Mouse (Mus musculus): ENCODE measurements around the gene Thbs1. TPM values are rescaled to one million over a fixed set of nuclear protein-coding genes. Genes with fewer than 3 reads are reported as not detected.

Thbs1 gene
- polyA plus RNA-seq, 1 experiment from 2014 or later, result 6.5 TPM

- no peak for ATAC-seq (ENCODE audit: low FRiP score)
- Histone ChIP-seq H3K27me3 (ENCODE audit: control insufficient read depth, insufficient read depth, low read length) (no peaks in the 10 kb centered on the region), H3K9ac (no peak overlapping the region), H3K36me3 (replicated peaks; ENCODE audit: control insufficient read depth, insufficient read depth) (no peaks in the 10 kb centered on the region), H3K27ac (no peak overlapping the region), H3K4me1 (replicated peaks; ENCODE audit: control insufficient read depth, insufficient read depth, low read length) (peaks cover under 1% of the 10 kb centered on the region; the same call in 1 of the 2 replicates), H3K4me3 (replicated peaks; ENCODE audit: low read length) (no peak overlapping the region), H3K4me2 (replicated peaks) (no peak overlapping the region), H3K9me3 (ENCODE audit: control insufficient read depth, low read length) (no peaks in the 10 kb centered on the region)
- no peak for DNase-seq (ENCODE audit: low spot score)
- WGBS, result 92% methylated on average over 3 of the region's 3 CpGs
Observed at GRCm38 (mm10) chr2:118158095-118158494, 46.4 kb downstream of the Thbs1 start.

GRCm38 (mm10) chr2:118159126-118159525 is 47.5 kb downstream of the Thbs1 start:
- Histone ChIP-seq H3K4me2 (replicated peaks) (no peak overlapping the region), H3K36me3 (replicated peaks; ENCODE audit: control insufficient read depth, insufficient read depth) (no peaks in the 10 kb centered on the region), H3K4me1 (replicated peaks; ENCODE audit: control insufficient read depth, insufficient read depth, low read length) (peaks cover 3% of the 10 kb centered on the region; the same call in 1 of the 2 replicates), H3K9ac (no peak overlapping the region), H3K9me3 (ENCODE audit: control insufficient read depth, low read length) (no peaks in the 10 kb centered on the region), H3K27ac (no peak overlapping the region), H3K27me3 (ENCODE audit: control insufficient read depth, insufficient read depth, low read length) (no peaks in the 10 kb centered on the region), H3K4me3 (replicated peaks; ENCODE audit: low read length) (no peak overlapping the region)
- DNase-seq (ENCODE audit: low spot score) (no peak), ATAC-seq (ENCODE audit: low FRiP score) (no peak)
- 69% methylated on average over 6 of the region's 6 CpGs for WGBS

GRCm38 (mm10) chr2:118160547-118160946 is 48.9 kb downstream of the Thbs1 start:
- WGBS, result 9% methylated on average over 6 of the region's 6 CpGs

GRCm38 (mm10) chr2:118160991-118161390 is 49.3 kb downstream of the Thbs1 start:
- WGBS, result 56% methylated on average over 2 of the region's 2 CpGs
- no peak overlapping the region for H3K4me2 ChIP-seq (replicated peaks)
- H3K4me1 ChIP-seq (replicated peaks; ENCODE audit: control insufficient read depth, insufficient read depth, low read length), result peaks cover 3% of the 10 kb centered on the region; the same call in 1 of the 2 replicates
- H3K9ac ChIP-seq, result no peak overlapping the region
- ATAC-seq (ENCODE audit: low FRiP score) (no peak), DNase-seq (ENCODE audit: low spot score) (no peak)
- H3K9me3 ChIP-seq (ENCODE audit: control insufficient read depth, low read length), result no peaks in the 10 kb centered on the region
- H3K4me3 ChIP-seq (replicated peaks; ENCODE audit: low read length), result no peak overlapping the region
- H3K27ac ChIP-seq, result no peak overlapping the region; the same call in 1 of the 2 replicates
- H3K36me3 ChIP-seq (replicated peaks; ENCODE audit: control insufficient read depth, insufficient read depth), result no peaks in the 10 kb centered on the region
- H3K27me3 ChIP-seq (ENCODE audit: control insufficient read depth, insufficient read depth, low read length), result no peaks in the 10 kb centered on the region

More at GRCm38 (mm10) chr2:118160547-118160946, 48.9 kb downstream of the Thbs1 start:
- Histone ChIP-seq H3K36me3 (replicated peaks; ENCODE audit: control insufficient read depth, insufficient read depth) (no peaks in the 10 kb centered on the region), H3K27ac (no peak overlapping the region), H3K4me2 (replicated peaks) (no peak overlapping the region), H3K27me3 (ENCODE audit: control insufficient read depth, insufficient read depth, low read length) (no peaks in the 10 kb centered on the region), H3K9me3 (ENCODE audit: control insufficient read depth, low read length) (no peaks in the 10 kb centered on the region), H3K4me3 (replicated peaks; ENCODE audit: low read length) (no peak overlapping the region), H3K4me1 (replicated peaks; ENCODE audit: control insufficient read depth, insufficient read depth, low read length) (peaks cover 3% of the 10 kb centered on the region; the same call in 1 of the 2 replicates), H3K9ac (no peak overlapping the region)
- ATAC-seq (ENCODE audit: low FRiP score) (no peak; the same call in 1 of the 2 replicates), DNase-seq (ENCODE audit: low spot score) (no peak)

- no peaks in the 10 kb centered on the region for H3K27me3 ChIP-seq (ENCODE audit: control insufficient read depth, insufficient read depth, low read length)
- WGBS, result 53% methylated on average over 5 of the region's 5 CpGs
- no peak overlapping the region for H3K27ac ChIP-seq
- DNase-seq (ENCODE audit: low spot score) (no peak), ATAC-seq (ENCODE audit: low FRiP score) (no peak)
- no peak overlapping the region for H3K4me3 ChIP-seq (replicated peaks; ENCODE audit: low read length)
- H3K9ac ChIP-seq, result no peak overlapping the region
- H3K4me2 ChIP-seq (replicated peaks), result no peak overlapping the region
- H3K36me3 ChIP-seq (replicated peaks; ENCODE audit: control insufficient read depth, insufficient read depth), result no peaks in the 10 kb centered on the region
- no peaks in the 10 kb centered on the region for H3K9me3 ChIP-seq (ENCODE audit: control insufficient read depth, low read length)
- H3K4me1 ChIP-seq (replicated peaks; ENCODE audit: control insufficient read depth, insufficient read depth, low read length), result peaks cover 3% of the 10 kb centered on the region; the same call in 1 of the 2 replicates
Observed at GRCm38 (mm10) chr2:118162486-118162885, 50.8 kb downstream of the Thbs1 start.

GRCm38 (mm10) chr2:118164137-118164536 is 52.5 kb downstream of the Thbs1 start:
- H3K4me1 ChIP-seq (replicated peaks; ENCODE audit: control insufficient read depth, insufficient read depth, low read length), result peaks cover 3% of the 10 kb centered on the region; the same call in 1 of the 2 replicates
- H3K9ac ChIP-seq, result no peak overlapping the region
- H3K9me3 ChIP-seq (ENCODE audit: control insufficient read depth, low read length), result no peaks in the 10 kb centered on the region
- H3K27ac ChIP-seq, result no peak overlapping the region
- DNase-seq (ENCODE audit: low spot score), result no peak
- no peaks in the 10 kb centered on the region for H3K36me3 ChIP-seq (replicated peaks; ENCODE audit: control insufficient read depth, insufficient read depth)
- H3K4me2 ChIP-seq (replicated peaks), result no peak overlapping the region
- H3K4me3 ChIP-seq (replicated peaks; ENCODE audit: low read length), result no peak overlapping the region
- 88% methylated on average over 6 of the region's 6 CpGs for WGBS
- no peaks in the 10 kb centered on the region for H3K27me3 ChIP-seq (ENCODE audit: control insufficient read depth, insufficient read depth, low read length)
- ATAC-seq (ENCODE audit: low FRiP score), result no peak

- Histone ChIP-seq H3K27ac (no peak overlapping the region), H3K9ac (no peak overlapping the region), H3K9me3 (ENCODE audit: control insufficient read depth, low read length) (0 out of 2 replicates have a peak, but pooled peaks cover 5% of the 10 kb centered on the region), H3K4me1 (replicated peaks; ENCODE audit: control insufficient read depth, insufficient read depth, low read length) (peaks cover 3% of the 10 kb centered on the region; the same call in 1 of the 2 replicates), H3K4me2 (replicated peaks) (no peak overlapping the region), H3K4me3 (replicated peaks; ENCODE audit: low read length) (no peak overlapping the region), H3K36me3 (replicated peaks; ENCODE audit: control insufficient read depth, insufficient read depth) (no peaks in the 10 kb centered on the region), H3K27me3 (ENCODE audit: control insufficient read depth, insufficient read depth, low read length) (no peaks in the 10 kb centered on the region)
- ATAC-seq (ENCODE audit: low FRiP score) (no peak), DNase-seq (ENCODE audit: low spot score) (no peak)
- 91% methylated on average over 2 of the region's 2 CpGs for WGBS
Observed at GRCm38 (mm10) chr2:118165691-118166090, 54.0 kb downstream of the Thbs1 start.

- no peak overlapping the region for H3K27ac ChIP-seq
- ATAC-seq (ENCODE audit: low FRiP score), result peak; percentile 51; the same call in 1 of the 2 replicates
- WGBS, result 44% methylated on average over 4 of the region's 4 CpGs
- no peaks in the 10 kb centered on the region for H3K27me3 ChIP-seq (ENCODE audit: control insufficient read depth, insufficient read depth, low read length)
- H3K4me2 ChIP-seq (replicated peaks), result no peak overlapping the region
- DNase-seq (ENCODE audit: low spot score), result no peak
- peaks cover 3% of the 10 kb centered on the region; the same call in 1 of the 2 replicates for H3K4me1 ChIP-seq (replicated peaks; ENCODE audit: control insufficient read depth, insufficient read depth, low read length)
- H3K4me3 ChIP-seq (replicated peaks; ENCODE audit: low read length), result no peak overlapping the region
- no peak overlapping the region for H3K9ac ChIP-seq
- H3K36me3 ChIP-seq (replicated peaks; ENCODE audit: control insufficient read depth, insufficient read depth), result no peaks in the 10 kb centered on the region
- 0 out of 2 replicates have a peak, but pooled peaks cover 5% of the 10 kb centered on the region for H3K9me3 ChIP-seq (ENCODE audit: control insufficient read depth, low read length)
Observed at GRCm38 (mm10) chr2:118167731-118168130, 56.1 kb downstream of the Thbs1 start.

GRCm38 (mm10) chr2:118168225-118168624 is 56.5 kb downstream of the Thbs1 start:
- H3K4me3 ChIP-seq (replicated peaks; ENCODE audit: low read length), result no peak overlapping the region
- ATAC-seq (ENCODE audit: low FRiP score) (no peak), DNase-seq (ENCODE audit: low spot score) (no peak)
- 0 out of 2 replicates have a peak, but pooled peaks cover 5% of the 10 kb centered on the region for H3K9me3 ChIP-seq (ENCODE audit: control insufficient read depth, low read length)
- no peak overlapping the region for H3K9ac ChIP-seq
- H3K4me2 ChIP-seq (replicated peaks), result no peak overlapping the region
- no peaks in the 10 kb centered on the region for H3K27me3 ChIP-seq (ENCODE audit: control insufficient read depth, insufficient read depth, low read length)
- H3K36me3 ChIP-seq (replicated peaks; ENCODE audit: control insufficient read depth, insufficient read depth), result no peaks in the 10 kb centered on the region
- 81% methylated on average over 1 of the region's 1 CpGs for WGBS
- peaks cover 2% of the 10 kb centered on the region; the same call in 1 of the 2 replicates for H3K4me1 ChIP-seq (replicated peaks; ENCODE audit: control insufficient read depth, insufficient read depth, low read length)
- H3K27ac ChIP-seq, result no peak overlapping the region
